Comparison of ENCODE assay signal across 25 mouse cellular contexts in genomic region chr12:110145379-110145778, GRCm38 (mm10).
DNase-seq lines count a peak whose midpoint lies in the region; TF ChIP-seq lines count a peak whose summit lies in the region.
"Had no signal": no experiment of that assay in that cellular context is flagged by ENCODE, and none has a peak within 500 bp of the region (broad histone marks: within the 10 kb centered on the region; RNA-seq: fewer than 3 reads in every experiment).

No protein-coding gene starts in this region.

- H3ac ChIP-seq in myocyte (ENCODE audit: control insufficient read depth, insufficient read length): no peak overlapping the region

- H3K27me3 ChIP-seq in myocyte (ENCODE audit: control insufficient read depth, insufficient read depth, insufficient read length): no peaks in the 10 kb centered on the region
- no peaks in the 10 kb centered on the region for H3K27me3 ChIP-seq in cerebellum, adult 2 months (ENCODE audit: control insufficient read depth, insufficient read depth, low read length)
- H3K27me3 ChIP-seq: CH12.LX; embryonic facial prominence, embryonic 13.5 days; hindbrain, embryonic 12.5 days; intestine, embryonic 15.5 days had no signal

- H3K4me3 ChIP-seq in myocyte: no peak overlapping the region
- no peak overlapping the region for H3K4me3 ChIP-seq in cerebellum, adult 2 months (replicated peaks; ENCODE audit: insufficient read depth, low read depth, low read length)
- H3K4me3 ChIP-seq: embryonic facial prominence, embryonic 13.5 days; heart, adult 2 months; heart, embryonic 10.5 days; heart, embryonic 13.5 days; hindbrain, embryonic 12.5 days; intestine, embryonic 15.5 days had no signal

- H3K27ac ChIP-seq in cerebellum, adult 2 months (ENCODE audit: insufficient read depth, low read length): no peak overlapping the region
- H3K27ac ChIP-seq: embryonic facial prominence, embryonic 13.5 days; heart, adult 2 months; heart, embryonic 10.5 days; heart, embryonic 13.5 days; hindbrain, embryonic 12.5 days; intestine, embryonic 15.5 days had no signal

- no peaks in the 10 kb centered on the region for H3K36me3 ChIP-seq in myocyte (ENCODE audit: control insufficient read depth, insufficient read depth)
- H3K36me3 ChIP-seq: embryonic facial prominence, embryonic 13.5 days; G1E; heart, embryonic 10.5 days; heart, embryonic 13.5 days; hindbrain, embryonic 12.5 days; intestine, embryonic 15.5 days had no signal

- no peak for TF ChIP-seq CTCF in cerebellum, adult 2 months (IDR thresholded peaks at IDR 0.05; ENCODE audit: borderline replicate concordance, insufficient read depth, low read depth, low read length)

- intact Hi-C loops in heart, postnatal 25 days (cut with DNase I): no loop called here

- no peaks in the 10 kb centered on the region for H3K79me2 ChIP-seq in myocyte (ENCODE audit: control insufficient read depth, insufficient read depth)

- peak; percentile 70 for DNase-seq in heart, adult 11 months
- DNase-seq in heart, postnatal 25 days (ENCODE audit: low spot score): no peak
- peak; percentile 71 for DNase-seq in 3T3-L1 (ENCODE audit: low read depth, low spot score)
- DNase-seq in NIH3T3 (ENCODE audit: low read depth): peak; percentile 86
- DNase-seq in cerebellum, adult 2 months: no peak
- DNase-seq in frontal cortex, postnatal 10 days (ENCODE audit: low spot score in 2 of 2): no peak
- DNase-seq: adrenal gland, postnatal 10 days; adrenal gland, postnatal 36 days; cerebellum, adult 11-12 months; cerebellum, adult 9-11 months; cerebellum, postnatal 25 days; forebrain, postnatal 0 days; gastrocnemius, postnatal 25 days; heart, adult 2 months; heart, postnatal 14 days; kidney, adult 11 months; kidney, adult 8-10 months had no signal

- no peaks in the 10 kb centered on the region for H3K4me1 ChIP-seq in cerebellum, adult 2 months (ENCODE audit: control insufficient read depth, insufficient read depth, low read length)
- H3K4me1 ChIP-seq: embryonic facial prominence, embryonic 13.5 days; heart, embryonic 10.5 days; heart, embryonic 13.5 days; hindbrain, embryonic 12.5 days; intestine, embryonic 15.5 days had no signal

- no peak for TF ChIP-seq POLR2A in myocyte (IDR thresholded peaks at IDR 0.05; ENCODE audit: insufficient read length, low read depth)
- TF ChIP-seq POLR2A in cerebellum, adult 2 months (IDR thresholded peaks at IDR 0.05; ENCODE audit: borderline replicate concordance, insufficient read depth, low read length): no peak

- peak overlapping the region; percentile 44 for H3K4me2 ChIP-seq in myocyte (ENCODE audit: low read depth)
- H3K4me2 ChIP-seq: embryonic facial prominence, embryonic 13.5 days; heart, embryonic 13.5 days; hindbrain, embryonic 12.5 days; intestine, embryonic 15.5 days had no signal

- WGBS in cerebellum, adult 2 months: 51% methylated on average over 5 of the region's 5 CpGs

TF ChIP-seq in myocyte, 11 proteins besides CTCF, POLR2A, EP300 and RAD21:
- TF ChIP-seq POLR2AphosphoS2 (IDR thresholded peaks at IDR 0.05; ENCODE audit: insufficient read length, low read depth): no peak
- no peak for TF ChIP-seq REST (IDR thresholded peaks at IDR 0.05; ENCODE audit: insufficient read depth, insufficient read length)
- TF ChIP-seq MYOD1 (IDR thresholded peaks at IDR 0.05; ENCODE audit: control insufficient read depth in 1 of 3, insufficient read length in 2 of 3, low read depth in 2 of 3): no peak
- no peak for TF ChIP-seq TCF12 (IDR thresholded peaks at IDR 0.05; ENCODE audit: insufficient read depth, poor library complexity, severe bottlenecking)
- no peak for TF ChIP-seq TCF3 (IDR thresholded peaks at IDR 0.05; ENCODE audit: insufficient read length, low read depth)
- TF ChIP-seq E2F4 (IDR thresholded peaks at IDR 0.05; ENCODE audit: insufficient read depth): no peak
- TF ChIP-seq SRF (IDR thresholded peaks at IDR 0.05; ENCODE audit: control insufficient read depth, insufficient read length, low read depth): no peak
- no peak for TF ChIP-seq MYOG (IDR thresholded peaks at IDR 0.05; ENCODE audit: control insufficient read depth in 1 of 3, insufficient read depth in 1 of 3, insufficient read length in 2 of 3, low read depth in 2 of 3)
- no peak for TF ChIP-seq MAX (IDR thresholded peaks at IDR 0.05; ENCODE audit: low read depth)
- no peak for TF ChIP-seq USF1 (IDR thresholded peaks at IDR 0.05; ENCODE audit: low read depth)
- no peak for TF ChIP-seq CEBPB (IDR thresholded peaks at IDR 0.05; ENCODE audit: insufficient read depth, poor library complexity, severe bottlenecking)

Comparison
In these comparisons a context has a peak if more than half of its experiments do, and no peak if none do; other contexts are left out.
1. DNase-seq: peak in heart, adult 11 months (single experiment), 3T3-L1 (single experiment) and NIH3T3 (single experiment); none in heart, postnatal 25 days (single experiment), cerebellum, adult 2 months (0 of 2) and frontal cortex, postnatal 10 days (0 of 2).